Mouse (Mus musculus) midbrain, embryonic 14.5 days (tissue): ENCODE measurements at regions not wholly inside any gene's neighbourhood (a gene's known extent, or its start where the extent isn't known, plus 50 kb on each side); places are given as distances from the start of the nearest gene placed in this dataset.

Source experiments
- ATAC-seq: fragments of 200-750 bp; cut with Nextera tagmentation; 2 replicates; pipeline ENCODE4 v1.8.0; 2017; ENCODE audit warnings: moderate number of reproducible peaks, moderate library complexity; ENCODE audit not compliant: low FRiP score, low TSS enrichment
- DNase-seq: peaks from one replicate; pipeline ENCODE4 v3.0.0-alpha.2; 2015
- H3K27ac ChIP-seq: fragments of 300-500 bp; sonication (generic); replicated peaks from 2 replicates; pipeline ENCODE4 v1.5.1; 2014; ENCODE audit warnings: mild to moderate bottlenecking, low read depth, low read length, moderate library complexity
- H3K27me3 ChIP-seq: fragments of 300-500 bp; sonication (generic); 2 replicates; pipeline ENCODE4 v1.6.1; 2014; ENCODE audit warnings: low read length, control low read depth, mixed read lengths; ENCODE audit not compliant: control insufficient read depth, insufficient read depth
- H3K36me3 ChIP-seq: fragments of 300-500 bp; sonication (generic); 2 replicates; pipeline ENCODE4 v1.6.1; 2014; ENCODE audit warnings: low read length, control low read depth; ENCODE audit not compliant: control insufficient read depth, insufficient read depth
- H3K4me1 ChIP-seq: fragments of 300-500 bp; sonication (generic); 2 replicates; pipeline ENCODE4 v1.6.1; 2014; ENCODE audit warnings: mild to moderate bottlenecking, antibody characterized with exemption, low read length, control low read depth; ENCODE audit not compliant: control insufficient read depth, insufficient read depth
- H3K4me2 ChIP-seq: fragments of 300-500 bp; sonication (generic); 2 replicates; pipeline ENCODE4 v1.6.1; 2014; ENCODE audit warnings: mild to moderate bottlenecking, low read length, moderate library complexity
- H3K4me3 ChIP-seq: fragments of 300-500 bp; sonication (generic); replicated peaks from 2 replicates; pipeline ENCODE4 v1.5.1; 2014; ENCODE audit warnings: low read depth, low read length
- H3K9ac ChIP-seq: fragments of 300-500 bp; sonication (generic); replicated peaks from 2 replicates; pipeline ENCODE4 v1.6.1; 2014; ENCODE audit warnings: mild to moderate bottlenecking, low read length, moderate library complexity
- H3K9me3 ChIP-seq: fragments of 300-500 bp; sonication (generic); 2 replicates; pipeline ENCODE4 v1.6.1; 2016; ENCODE audit warnings: low read length, control low read depth, mixed read lengths; ENCODE audit not compliant: control insufficient read depth
- WGBS: fragments of 180-500 bp; shearing (Covaris S2); extraction: QIAGEN DNeasy Blood & Tissue Kit; methylation state at CpG from one replicate; pipeline ENCODE4 v1.1.7; 2014; 5-methylcytosine and 5-hydroxymethylcytosine counted together

DNA sequence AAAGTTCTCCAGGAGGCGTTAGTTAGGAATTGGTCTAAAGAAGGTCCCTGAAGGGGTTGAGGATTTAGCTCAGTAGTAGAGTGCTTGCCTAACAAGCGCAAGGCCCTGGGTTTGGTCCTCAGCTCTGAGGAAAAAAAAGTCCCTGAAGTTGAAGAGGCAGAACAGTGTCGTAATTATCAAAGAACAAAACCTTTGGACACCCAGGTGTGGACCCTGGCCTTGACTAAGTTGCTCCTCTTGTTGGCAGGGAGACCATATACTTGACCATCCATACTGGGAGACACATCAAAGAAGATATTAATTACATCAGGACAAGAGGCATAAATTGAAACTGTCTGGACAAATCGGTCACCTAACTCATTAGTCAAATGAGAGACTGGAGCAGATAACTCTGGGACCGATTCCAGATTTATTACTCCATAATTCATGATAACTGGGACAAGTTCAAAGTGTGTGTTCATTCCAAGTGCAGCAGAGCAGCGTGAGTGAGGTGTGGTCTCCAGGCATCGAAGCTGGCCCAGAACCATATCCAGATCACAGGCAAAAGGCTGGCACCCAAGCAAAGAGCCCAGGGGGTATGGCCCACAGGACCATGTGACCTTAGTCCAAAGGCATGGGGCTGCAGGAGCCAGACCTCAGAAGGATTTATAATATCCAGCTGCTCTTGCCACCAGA is 652.9 kb upstream of the Gm19410 start:
- no peak for DNase-seq
- WGBS, result 90% methylated on average over 7 of the region's 7 CpGs
- no peak overlapping the region for H3K4me2 ChIP-seq
- H3K4me1 ChIP-seq, result no peaks in the 10 kb centered on the region
- no peak; the same call in 1 of the 2 replicates for ATAC-seq
- no peak overlapping the region for H3K27ac ChIP-seq
- H3K27me3 ChIP-seq, result no peaks in the 10 kb centered on the region
- H3K9me3 ChIP-seq, result no peaks in the 10 kb centered on the region
- H3K9ac ChIP-seq, result no peak overlapping the region
- no peaks in the 10 kb centered on the region for H3K36me3 ChIP-seq
- H3K4me3 ChIP-seq, result no peak overlapping the region

DNA sequence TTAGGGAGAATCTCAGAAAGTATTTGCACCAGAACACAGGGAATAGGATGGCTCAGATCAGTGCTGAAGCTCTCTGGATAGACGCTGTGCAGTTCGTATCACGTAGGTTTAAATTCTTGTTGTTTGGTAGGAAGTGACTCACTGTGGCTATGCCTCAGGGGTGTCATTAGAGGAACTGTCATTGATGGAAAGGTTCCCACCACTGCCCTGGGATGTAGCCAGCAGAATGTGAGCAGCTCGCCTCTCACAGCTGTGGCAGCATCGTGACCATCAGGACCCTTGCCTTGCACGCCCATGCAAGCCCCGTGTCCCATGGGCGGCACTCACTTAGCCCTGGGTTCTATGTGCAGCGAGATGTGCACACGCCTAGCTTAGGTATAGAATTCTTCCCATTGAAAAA is 651.6 kb upstream of the Gm19410 start:
- Histone ChIP-seq H3K36me3 (no peaks in the 10 kb centered on the region), H3K9ac (no peak overlapping the region), H3K4me1 (no peaks in the 10 kb centered on the region), H3K9me3 (no peaks in the 10 kb centered on the region), H3K4me3 (no peak overlapping the region), H3K27ac (no peak overlapping the region), H3K4me2 (no peak overlapping the region), H3K27me3 (no peaks in the 10 kb centered on the region)
- ATAC-seq (no peak), DNase-seq (no peak)
- WGBS, result 92% methylated on average over 10 of the region's 10 CpGs

DNA sequence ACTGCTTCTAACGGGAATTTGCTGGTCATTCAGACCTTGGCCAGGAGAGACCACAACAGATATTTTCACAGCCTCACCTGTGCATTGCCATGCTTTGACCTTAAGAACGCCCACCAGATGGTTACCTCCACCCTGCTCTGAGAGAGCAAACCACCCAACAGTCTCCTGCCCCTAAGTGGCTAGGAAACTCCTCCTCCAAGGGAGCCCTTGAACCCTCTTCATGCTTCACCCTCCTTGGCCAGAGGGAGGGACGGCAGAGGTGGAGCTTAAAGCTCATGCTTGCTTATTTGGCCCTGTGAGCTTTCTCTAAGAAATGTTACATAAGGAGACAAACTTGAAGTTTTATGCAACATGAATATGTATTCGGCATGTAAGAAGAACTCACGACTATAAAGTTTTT is 645.0 kb upstream of the Gm19410 start:
- ATAC-seq (no peak), DNase-seq (no peak)
- H3K27me3 ChIP-seq, result no peaks in the 10 kb centered on the region
- no peaks in the 10 kb centered on the region for H3K9me3 ChIP-seq
- no peak overlapping the region for H3K4me3 ChIP-seq
- H3K4me2 ChIP-seq, result no peak overlapping the region
- no peaks in the 10 kb centered on the region for H3K36me3 ChIP-seq
- H3K27ac ChIP-seq, result no peak overlapping the region
- H3K4me1 ChIP-seq, result peaks cover 8% of the 10 kb centered on the region
- no peak overlapping the region for H3K9ac ChIP-seq
- WGBS, result 66% methylated on average over 5 of the region's 5 CpGs

DNA sequence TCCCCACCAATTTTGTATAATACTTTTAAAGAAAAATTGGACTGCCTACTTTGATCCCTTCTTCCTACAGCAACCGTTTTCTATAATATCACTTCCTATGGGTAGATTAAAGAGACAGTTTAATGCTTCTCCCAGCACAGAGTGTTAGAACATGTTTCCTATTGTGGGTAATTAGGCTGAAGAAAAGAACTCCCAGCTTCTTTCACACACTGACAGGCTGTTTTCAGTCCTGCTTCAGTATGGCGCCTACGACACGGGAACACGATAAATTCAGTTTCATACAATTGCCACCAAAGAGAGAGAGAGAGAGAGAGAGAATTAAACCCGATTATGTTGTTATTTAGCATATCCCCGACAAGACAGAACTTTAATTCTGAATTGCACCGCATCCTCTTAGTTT is 644.5 kb upstream of the Gm19410 start:
- WGBS, result 81% methylated on average over 8 of the region's 8 CpGs
- no peaks in the 10 kb centered on the region for H3K27me3 ChIP-seq
- no peaks in the 10 kb centered on the region for H3K9me3 ChIP-seq
- no peaks in the 10 kb centered on the region for H3K36me3 ChIP-seq
- peaks cover 8% of the 10 kb centered on the region for H3K4me1 ChIP-seq
- ATAC-seq (no peak), DNase-seq (no peak)
- no peak overlapping the region for H3K27ac ChIP-seq
- H3K9ac ChIP-seq, result no peak overlapping the region
- no peak overlapping the region for H3K4me2 ChIP-seq
- H3K4me3 ChIP-seq, result no peak overlapping the region

DNA sequence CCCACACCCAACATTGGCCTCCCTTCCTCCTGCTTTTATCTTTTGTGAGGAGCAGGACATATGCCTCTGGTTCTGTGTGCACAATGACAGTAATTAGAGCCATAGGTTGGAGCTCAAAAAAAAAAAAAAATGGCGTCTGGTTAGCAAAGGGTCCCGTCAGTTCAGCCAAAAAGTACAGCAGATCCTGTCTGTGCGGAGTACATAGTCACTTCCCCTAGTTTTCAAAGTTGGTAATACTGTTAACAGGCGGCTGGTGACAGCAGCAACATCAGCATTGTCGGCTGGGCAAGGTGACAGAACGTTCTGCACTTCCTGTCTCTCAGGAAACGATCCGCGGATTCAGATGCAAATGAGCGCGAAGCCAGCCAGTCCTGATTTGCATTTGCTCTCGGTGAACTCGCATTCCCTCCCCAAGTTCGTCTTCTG is 642.4 kb upstream of the Gm19410 start:
- DNase-seq, result peak; percentile 80
- Histone ChIP-seq H3K4me1 (peaks cover 8% of the 10 kb centered on the region), H3K27me3 (no peaks in the 10 kb centered on the region), H3K9ac (peak overlapping the region; percentile 21; the same call in 1 of the 2 replicates), H3K36me3 (no peaks in the 10 kb centered on the region), H3K9me3 (no peaks in the 10 kb centered on the region), H3K4me2 (peak overlapping the region; percentile 54), H3K27ac (no peak overlapping the region), H3K4me3 (peak overlapping the region; percentile 27)
- WGBS, result 3% methylated on average over 14 of the region's 14 CpGs
- ATAC-seq, result peak; percentile 50; the same call in 1 of the 2 replicates

DNA sequence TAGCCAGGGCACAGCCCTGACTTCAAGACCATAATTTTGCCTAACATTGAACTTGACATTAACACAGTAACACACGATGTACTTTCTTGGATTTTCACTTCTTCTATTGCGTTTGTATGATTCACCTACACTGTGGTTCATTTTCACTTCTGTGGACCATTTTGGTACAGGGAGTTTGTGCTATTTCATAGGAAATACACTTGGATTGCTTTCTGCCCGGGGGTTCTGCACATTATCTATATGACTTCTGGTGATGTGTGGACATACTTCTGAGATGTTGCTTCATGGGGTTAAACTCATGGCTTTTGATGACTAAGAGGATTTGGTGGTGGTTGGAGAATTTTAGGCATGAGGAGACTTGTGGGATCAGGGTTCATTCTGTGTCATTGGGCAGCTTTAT is 640.4 kb upstream of the Gm19410 start:
- WGBS, result 91% methylated on average over 3 of the region's 3 CpGs
- Histone ChIP-seq H3K4me2 (no peak overlapping the region), H3K9me3 (no peaks in the 10 kb centered on the region), H3K4me3 (no peak overlapping the region), H3K9ac (no peak overlapping the region), H3K4me1 (peaks cover 8% of the 10 kb centered on the region), H3K27ac (no peak overlapping the region), H3K36me3 (no peaks in the 10 kb centered on the region), H3K27me3 (no peaks in the 10 kb centered on the region)
- DNase-seq, result no peak
- no peak for ATAC-seq

DNA sequence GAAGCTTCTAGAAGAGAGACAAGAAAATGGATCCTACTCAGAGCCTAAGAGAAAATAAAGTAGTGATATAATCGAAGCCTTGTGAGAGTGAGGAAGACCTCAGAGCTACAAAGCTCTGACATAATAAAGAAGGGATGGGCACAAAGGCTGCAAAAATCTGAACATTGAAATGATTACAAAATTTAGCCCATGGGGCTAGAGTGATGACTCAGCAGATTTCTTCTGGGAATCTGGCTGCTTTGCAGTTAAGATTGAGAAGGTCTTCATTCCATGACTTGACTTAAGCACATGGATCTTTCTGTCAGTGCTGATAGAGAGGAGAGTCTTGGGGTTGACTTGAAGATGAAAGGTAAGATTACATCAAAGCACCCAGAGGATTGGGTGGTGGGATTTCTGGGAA is 633.3 kb upstream of the Gm19410 start:
- no peaks in the 10 kb centered on the region for H3K9me3 ChIP-seq
- no peaks in the 10 kb centered on the region for H3K36me3 ChIP-seq
- no peak overlapping the region for H3K9ac ChIP-seq
- no peak for ATAC-seq
- H3K27ac ChIP-seq, result no peak overlapping the region
- no peak overlapping the region for H3K4me2 ChIP-seq
- H3K27me3 ChIP-seq, result no peaks in the 10 kb centered on the region
- H3K4me3 ChIP-seq, result no peak overlapping the region
- DNase-seq, result no peak
- H3K4me1 ChIP-seq, result no peaks in the 10 kb centered on the region
- WGBS, result 95% methylated on average over 1 of the region's 1 CpGs

DNA sequence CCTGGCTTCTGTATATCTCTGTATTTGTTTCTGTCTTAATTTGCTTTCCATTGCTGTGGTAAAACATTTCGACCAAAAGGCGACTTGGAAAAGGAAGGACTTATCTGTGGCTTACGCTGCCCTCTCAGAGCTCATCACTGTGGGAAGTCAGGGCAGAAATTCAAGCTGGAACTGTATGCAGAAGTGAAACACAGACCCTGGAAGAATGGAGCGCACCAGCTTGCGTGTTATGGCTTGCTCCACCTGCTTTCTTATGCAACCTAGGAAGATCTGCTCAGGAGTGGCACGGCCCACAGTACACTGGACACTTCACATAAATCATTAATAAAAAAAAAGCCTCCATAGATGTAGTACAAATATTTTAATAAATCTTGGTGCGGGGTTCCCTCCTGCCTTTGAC is 630.0 kb upstream of the Gm19410 start:
- Histone ChIP-seq H3K36me3 (no peaks in the 10 kb centered on the region), H3K4me3 (no peak overlapping the region), H3K4me1 (no peaks in the 10 kb centered on the region), H3K27ac (no peak overlapping the region), H3K27me3 (no peaks in the 10 kb centered on the region), H3K4me2 (no peak overlapping the region), H3K9me3 (no peaks in the 10 kb centered on the region), H3K9ac (no peak overlapping the region)
- ATAC-seq (no peak), DNase-seq (no peak)
- 90% methylated on average over 7 of the region's 7 CpGs for WGBS

DNA sequence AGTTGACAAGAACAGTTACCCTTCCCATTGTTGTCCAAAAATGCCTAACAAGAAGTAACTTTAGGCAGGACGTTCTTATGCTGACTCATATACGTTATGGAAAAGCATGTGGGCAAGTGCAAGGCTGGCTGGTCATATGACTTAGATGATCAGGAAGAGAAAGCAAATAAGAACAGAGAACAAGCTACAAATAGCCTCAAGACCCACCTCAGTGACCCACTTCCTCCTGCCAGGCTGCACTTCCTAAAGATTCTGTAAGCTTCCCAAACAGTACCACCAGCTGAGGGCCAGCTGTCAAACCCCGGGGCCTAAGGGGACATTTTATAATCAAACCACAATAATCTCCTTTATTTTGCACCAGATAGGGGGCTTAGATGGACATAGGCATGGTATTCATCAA is 628.9 kb upstream of the Gm19410 start:
- WGBS, result 87% methylated on average over 3 of the region's 3 CpGs
- DNase-seq (no peak), ATAC-seq (no peak)
- H3K27ac ChIP-seq, result no peak overlapping the region
- H3K27me3 ChIP-seq, result no peaks in the 10 kb centered on the region
- no peaks in the 10 kb centered on the region for H3K36me3 ChIP-seq
- no peaks in the 10 kb centered on the region for H3K4me1 ChIP-seq
- H3K9ac ChIP-seq, result no peak overlapping the region
- H3K9me3 ChIP-seq, result no peaks in the 10 kb centered on the region
- H3K4me2 ChIP-seq, result no peak overlapping the region
- H3K4me3 ChIP-seq, result no peak overlapping the region
